Mouse (Mus musculus): ENCODE measurements around the gene Msh6. TPM values are rescaled to one million over a fixed set of nuclear protein-coding genes. Genes with fewer than 3 reads are reported as not detected.
A peak's percentile ranks its signal among the peaks of the same experiment; 100 is the strongest.
"Not testable (repeated sequence)": the region's sequence is repeated elsewhere in the genome, so short reads cannot be mapped to it uniquely, and the experiment has no call there.

Msh6 gene
- total and polyA plus RNA-seq, 3 experiments: 27.0 to 118 (median 82.3) TPM

GRCm38 (mm10) chr17:87972856-87973255 lies 2.0 kb upstream of the Msh6 start:
- ATAC-seq (ENCODE audit: extremely low read depth, insufficient number of reproducible peaks, low FRiP score, poor library complexity, severe bottlenecking) (no peak), DNase-seq (ENCODE audit: low spot score) (no peak)
- H3K4me1 ChIP-seq (ENCODE audit: insufficient read depth, low read depth, low read length): peaks cover 35% of the 10 kb centered on the region
- peaks cover 9% of the 10 kb centered on the region for H3K36me3 ChIP-seq (replicated peaks)
- H3K4me3 ChIP-seq (ENCODE audit: low read depth, low read length): no peak overlapping the region
- H3K27me3 ChIP-seq (ENCODE audit: insufficient read depth, low read length): no peaks in the 10 kb centered on the region
- TF ChIP-seq GATA2 (IDR thresholded peaks at IDR 0.05; ENCODE audit: borderline replicate concordance, low read depth, low read length) (no peak), POLR2AphosphoS5 (IDR thresholded peaks at IDR 0.05; ENCODE audit: insufficient replicate concordance, low read depth, low read length) (no peak), GATA1 (IDR thresholded peaks at IDR 0.05; ENCODE audit: borderline replicate concordance, low read length) (no peak), TAL1 (conservative IDR thresholded peaks at IDR 0.05; ENCODE audit: low read depth, low read length) (no peak), CTCF (IDR thresholded peaks at IDR 0.05; ENCODE audit: low read depth, low read length) (no peak)
- H3K9me3 ChIP-seq (replicated peaks): peaks cover 12% of the 10 kb centered on the region

- no peak for ATAC-seq (ENCODE audit: extremely low read depth, insufficient number of reproducible peaks, low FRiP score, poor library complexity, severe bottlenecking)
- H3K27me3 ChIP-seq (ENCODE audit: insufficient read depth, low read length): no peaks in the 10 kb centered on the region
- no peak overlapping the region for H3K4me3 ChIP-seq (ENCODE audit: low read depth, low read length)
- DNase-seq (ENCODE audit: low spot score): no peak
- H3K36me3 ChIP-seq (replicated peaks): peaks cover 15% of the 10 kb centered on the region
- no peak for TF ChIP-seq POLR2AphosphoS5 (IDR thresholded peaks at IDR 0.05; ENCODE audit: insufficient replicate concordance, low read depth, low read length)
- no peak for TF ChIP-seq GATA1 (IDR thresholded peaks at IDR 0.05; ENCODE audit: borderline replicate concordance, low read length)
- no peak for TF ChIP-seq GATA2 (IDR thresholded peaks at IDR 0.05; ENCODE audit: borderline replicate concordance, low read depth, low read length)
- peaks cover 42% of the 10 kb centered on the region for H3K4me1 ChIP-seq (ENCODE audit: insufficient read depth, low read depth, low read length)
- peaks cover 12% of the 10 kb centered on the region for H3K9me3 ChIP-seq (replicated peaks)
Observed at GRCm38 (mm10) chr17:87973261-87974167, 1.3 kb upstream of the Msh6 start.

- Histone ChIP-seq H3K4me3 (ENCODE audit: low read depth, low read length) (peak overlapping the region; percentile 96), H3K36me3 (replicated peaks) (peaks cover 29% of the 10 kb centered on the region), H3K27me3 (ENCODE audit: insufficient read depth, low read length) (no peaks in the 10 kb centered on the region), H3K4me1 (ENCODE audit: insufficient read depth, low read depth, low read length) (peaks cover 51% of the 10 kb centered on the region), H3K9me3 (replicated peaks) (peaks cover 12% of the 10 kb centered on the region)
- DNase-seq (ENCODE audit: low spot score): peak; percentile 58
- ATAC-seq (ENCODE audit: extremely low read depth, insufficient number of reproducible peaks, low FRiP score, poor library complexity, severe bottlenecking): peak; percentile 12; the same call in 1 of the 2 replicates
- TF ChIP-seq CTCF (IDR thresholded peaks at IDR 0.05; ENCODE audit: low read depth, low read length): no peak
Observed at GRCm38 (mm10) chr17:87975229-87975853, 479 bp downstream of the Msh6 start.

- Histone ChIP-seq H3K27me3 (ENCODE audit: insufficient read depth, low read length) (no peaks in the 10 kb centered on the region), H3K4me3 (ENCODE audit: low read depth, low read length) (peak overlapping the region; percentile 96), H3K4me1 (ENCODE audit: insufficient read depth, low read depth, low read length) (peaks cover 58% of the 10 kb centered on the region), H3K36me3 (replicated peaks) (peaks cover 38% of the 10 kb centered on the region), H3K9me3 (replicated peaks) (peaks cover 12% of the 10 kb centered on the region)
- TF ChIP-seq POLR2AphosphoS5 (IDR thresholded peaks at IDR 0.05; ENCODE audit: insufficient replicate concordance, low read depth, low read length) (no peak), TAL1 (conservative IDR thresholded peaks at IDR 0.05; ENCODE audit: low read depth, low read length) (no peak), GATA1 (IDR thresholded peaks at IDR 0.05; ENCODE audit: borderline replicate concordance, low read length) (no peak), CTCF (IDR thresholded peaks at IDR 0.05; ENCODE audit: low read depth, low read length) (no peak), GATA2 (IDR thresholded peaks at IDR 0.05; ENCODE audit: borderline replicate concordance, low read depth, low read length) (no peak)
- DNase-seq (ENCODE audit: low spot score) (no peak), ATAC-seq (ENCODE audit: extremely low read depth, insufficient number of reproducible peaks, low FRiP score, poor library complexity, severe bottlenecking) (0 out of 2 replicates have a peak, but pooled peaks have one; percentile 17)
Observed at GRCm38 (mm10) chr17:87976154-87976806, 1.4 kb downstream of the Msh6 start.

- not testable (repeated sequence) for H3K9me3 ChIP-seq (replicated peaks); H3K4me3 ChIP-seq (ENCODE audit: low read depth, low read length); H3K27me3 ChIP-seq (ENCODE audit: insufficient read depth, low read length); DNase-seq (ENCODE audit: low spot score); ATAC-seq (ENCODE audit: extremely low read depth, insufficient number of reproducible peaks, low FRiP score, poor library complexity, severe bottlenecking)
- Histone ChIP-seq H3K4me1 (ENCODE audit: insufficient read depth, low read depth, low read length) (peaks cover 59% of the 10 kb centered on the region), H3K36me3 (replicated peaks) (peaks cover 44% of the 10 kb centered on the region)
Observed at GRCm38 (mm10) chr17:87976927-87977326, 2.1 kb downstream of the Msh6 start.

GRCm38 (mm10) chr17:87979696-87980095 lies 4.8 kb downstream of the Msh6 start:
- peaks cover 51% of the 10 kb centered on the region for H3K4me1 ChIP-seq (ENCODE audit: insufficient read depth, low read depth, low read length)
- peaks cover 70% of the 10 kb centered on the region for H3K36me3 ChIP-seq (replicated peaks)
- ATAC-seq (ENCODE audit: extremely low read depth, insufficient number of reproducible peaks, low FRiP score, poor library complexity, severe bottlenecking); H3K9me3 ChIP-seq (replicated peaks); H3K27me3 ChIP-seq (ENCODE audit: insufficient read depth, low read length); DNase-seq (ENCODE audit: low spot score); H3K4me3 ChIP-seq (ENCODE audit: low read depth, low read length): not testable (repeated sequence)
